Mouse (Mus musculus) embryonic facial prominence, embryonic 11.5 days (tissue): ENCODE results near the gene Tab2. TPM values are rescaled to one million over a fixed set of nuclear protein-coding genes. Genes with fewer than 3 reads are reported as not detected.

Source experiments
- ATAC-seq: fragments of 200-750 bp; cut with Nextera tagmentation; replicated peaks from 2 replicates; pipeline ENCODE4 v1.8.0; 2017; ENCODE audit warnings: low read depth; ENCODE audit not compliant: insufficient number of reproducible peaks, low FRiP score, low TSS enrichment
- DNase-seq: peaks from one replicate; pipeline ENCODE4 v3.0.0-alpha.2; 2015; ENCODE audit warnings: low spot score
- H3K27ac ChIP-seq: fragments of 300-500 bp; sonication (generic); replicated peaks from 2 replicates; pipeline ENCODE4 v1.5.1; 2014; ENCODE audit warnings: mild to moderate bottlenecking, low read depth, low read length, control low read depth
- H3K27me3 ChIP-seq: fragments of 300-500 bp; sonication (generic); 2 replicates; pipeline ENCODE4 v1.6.1; 2014; ENCODE audit warnings: mild to moderate bottlenecking, low read length, moderate library complexity, mixed read lengths; ENCODE audit not compliant: control insufficient read depth, insufficient read depth
- H3K36me3 ChIP-seq: fragments of 300-500 bp; sonication (generic); replicated peaks from 2 replicates; pipeline ENCODE4 v1.6.1; 2014; ENCODE audit warnings: low read depth, mild to moderate bottlenecking, low read length, moderate library complexity, mixed read lengths; ENCODE audit not compliant: control insufficient read depth, insufficient read depth
- H3K4me1 ChIP-seq: fragments of 300-500 bp; sonication (generic); 2 replicates; pipeline ENCODE4 v1.6.1; 2014; ENCODE audit warnings: low read length, mixed read lengths; ENCODE audit not compliant: control insufficient read depth, insufficient read depth
- H3K4me2 ChIP-seq: fragments of 300-500 bp; sonication (generic); 2 replicates; pipeline ENCODE4 v1.6.1; 2014; ENCODE audit warnings: low read depth, mild to moderate bottlenecking, control low read depth, low read length, moderate library complexity
- H3K4me3 ChIP-seq: fragments of 300-500 bp; sonication (generic); 2 replicates; pipeline ENCODE4 v1.5.1; 2014; ENCODE audit warnings: low read depth, low read length, control low read depth
- H3K9ac ChIP-seq: fragments of 300-500 bp; sonication (generic); replicated peaks from 2 replicates; pipeline ENCODE4 v1.6.1; 2014; ENCODE audit warnings: mild to moderate bottlenecking, control low read depth, low read length
- H3K9me3 ChIP-seq: fragments of 300-500 bp; sonication (generic); replicated peaks from 2 replicates; pipeline ENCODE4 v1.6.1; 2016; ENCODE audit warnings: mild to moderate bottlenecking, low read length, inconsistent platforms, mixed read lengths; ENCODE audit not compliant: control insufficient read depth
- WGBS: fragments of 180-500 bp; shearing (Covaris S2); extraction: QIAGEN DNeasy Blood & Tissue Kit; methylation state at CpG from one replicate; pipeline ENCODE4 v1.1.7; 2014; 5-methylcytosine and 5-hydroxymethylcytosine counted together
- polyA plus RNA-seq: library from polyadenylated mRNA; unstranded; fragments of >200 nt; fragmentation: Nextera tagmentation; extraction: Ambion mirVana; gene quantifications from 2 replicates; pipeline ENCODE4 v1.2.1, GENCODE M21; 2014

Tab2 gene
- polyA plus RNA-seq, 1 experiment from 2014 or later: 30.0 TPM

GRCm38 (mm10) chr10:7923433-7923832 is 32.6 kb downstream of the Tab2 start:
- 96% methylated on average over 1 of the region's 1 CpGs for WGBS
- no peak overlapping the region for H3K4me3 ChIP-seq
- ATAC-seq (no peak), DNase-seq (no peak)
- no peak overlapping the region for H3K27ac ChIP-seq
- H3K9me3 ChIP-seq: no peaks in the 10 kb centered on the region
- H3K9ac ChIP-seq: no peak overlapping the region
- H3K36me3 ChIP-seq: peaks cover 3% of the 10 kb centered on the region
- no peaks in the 10 kb centered on the region for H3K27me3 ChIP-seq
- H3K4me2 ChIP-seq: no peak overlapping the region
- H3K4me1 ChIP-seq: no peaks in the 10 kb centered on the region

DNA sequence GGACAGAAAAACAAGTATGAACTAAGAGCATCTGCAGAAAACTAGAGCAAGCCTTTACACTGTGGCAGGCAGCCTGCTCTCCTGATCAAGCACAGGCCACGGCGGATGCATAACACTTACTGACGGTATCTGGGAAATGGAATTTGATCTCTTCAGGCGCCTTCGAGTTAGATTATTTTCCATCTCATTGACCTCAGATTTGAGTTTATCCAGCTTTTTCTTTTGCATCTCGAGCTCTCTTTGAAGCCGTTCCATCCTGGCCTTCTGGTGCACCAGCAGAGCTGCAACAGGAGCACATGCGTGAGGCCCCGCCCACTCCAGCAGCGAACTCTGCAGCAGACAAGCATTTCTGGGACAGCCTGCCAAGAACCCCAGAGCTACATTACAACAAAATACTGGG is 44.8 kb downstream of the Tab2 start:
- peak; percentile 14 for DNase-seq
- Histone ChIP-seq H3K27me3 (no peaks in the 10 kb centered on the region), H3K27ac (no peak overlapping the region)

DNA sequence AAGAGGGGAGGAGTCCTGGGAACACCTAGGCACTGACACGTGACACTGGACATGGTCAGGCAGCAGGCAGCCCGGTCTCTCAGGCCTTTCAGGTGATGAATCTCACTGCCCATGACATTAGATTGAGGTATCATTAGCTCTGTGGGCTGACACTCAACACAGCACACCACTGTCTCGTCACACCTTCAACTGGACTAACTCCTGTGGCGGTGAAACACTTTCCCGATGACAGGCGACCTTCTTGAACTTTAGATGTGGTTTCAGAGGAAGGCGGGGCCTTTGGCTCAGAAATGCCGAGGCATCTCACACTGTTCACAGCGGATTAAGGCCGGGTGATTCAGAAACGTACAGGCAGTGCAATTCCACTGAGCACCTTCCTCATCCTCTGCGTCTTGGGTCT is 48.9 kb downstream of the Tab2 start:
- Histone ChIP-seq H3K27ac (no peak overlapping the region), H3K36me3 (no peaks in the 10 kb centered on the region; the same call in none of the 2 replicates), H3K27me3 (no peaks in the 10 kb centered on the region), H3K9ac (no peak overlapping the region), H3K4me3 (no peak overlapping the region), H3K9me3 (no peaks in the 10 kb centered on the region), H3K4me2 (no peak overlapping the region), H3K4me1 (no peaks in the 10 kb centered on the region)
- no peak for DNase-seq
- 85% methylated on average over 12 of the region's 12 CpGs for WGBS
- no peak for ATAC-seq

More for the DNA sequence above, 44.8 kb downstream of the Tab2 start:
- H3K4me1 ChIP-seq: no peaks in the 10 kb centered on the region
- 71% methylated on average over 10 of the region's 10 CpGs for WGBS
- H3K9ac ChIP-seq: no peak overlapping the region
- H3K4me3 ChIP-seq: no peak overlapping the region
- H3K9me3 ChIP-seq: no peaks in the 10 kb centered on the region
- no peak for ATAC-seq
- peaks cover 3% of the 10 kb centered on the region for H3K36me3 ChIP-seq
- H3K4me2 ChIP-seq: no peak overlapping the region

GRCm38 (mm10) chr10:7904157-7904556 is 51.9 kb downstream of the Tab2 start:
- DNase-seq (no peak), ATAC-seq (no peak)
- Histone ChIP-seq H3K27ac (no peak overlapping the region), H3K4me3 (no peak overlapping the region), H3K27me3 (no peaks in the 10 kb centered on the region), H3K36me3 (no peaks in the 10 kb centered on the region; the same call in none of the 2 replicates), H3K4me1 (no peaks in the 10 kb centered on the region), H3K9ac (no peak overlapping the region), H3K4me2 (no peak overlapping the region), H3K9me3 (no peaks in the 10 kb centered on the region)
- whole genome bisulfite sequencing: 90% methylated on average over 5 of the region's 5 CpGs

GRCm38 (mm10) chr10:7900719-7901627 is 55.1 kb downstream of the Tab2 start:
- ATAC-seq: no peak
- Histone ChIP-seq H3K27ac (no peak overlapping the region), H3K9me3 (no peaks in the 10 kb centered on the region), H3K36me3 (no peaks in the 10 kb centered on the region; the same call in 1 of the 2 replicates), H3K27me3 (no peaks in the 10 kb centered on the region), H3K4me1 (no peaks in the 10 kb centered on the region), H3K9ac (no peak overlapping the region), H3K4me2 (no peak overlapping the region), H3K4me3 (no peak overlapping the region)
- 87% methylated on average over 14 of the region's 14 CpGs for WGBS
- no peak for DNase-seq

- H3K36me3 ChIP-seq: no peaks in the 10 kb centered on the region
- no peak overlapping the region for H3K27ac ChIP-seq
- H3K27me3 ChIP-seq: no peaks in the 10 kb centered on the region
- H3K9ac ChIP-seq: no peak overlapping the region
- H3K4me2 ChIP-seq: no peak overlapping the region
- H3K4me3 ChIP-seq: no peak overlapping the region
- H3K9me3 ChIP-seq: no peaks in the 10 kb centered on the region
- WGBS: 90% methylated on average over 11 of the region's 11 CpGs
- no peak for ATAC-seq
- DNase-seq: no peak
- H3K4me1 ChIP-seq: no peaks in the 10 kb centered on the region
These were observed 67.7 kb downstream of the Tab2 start for GRCm38 (mm10) chr10:7888256-7888868.

- H3K27ac ChIP-seq: no peak overlapping the region
- H3K27me3 ChIP-seq: no peaks in the 10 kb centered on the region
- no peak overlapping the region for H3K9ac ChIP-seq
- no peaks in the 10 kb centered on the region for H3K9me3 ChIP-seq
- no peaks in the 10 kb centered on the region for H3K4me1 ChIP-seq
- ATAC-seq (0 out of 2 replicates have a peak, but pooled peaks have one; percentile 72), DNase-seq (peak; percentile 86)
- no peaks in the 10 kb centered on the region for H3K36me3 ChIP-seq
- H3K4me3 ChIP-seq: no peak overlapping the region
- 9% methylated on average over 5 of the region's 5 CpGs for WGBS
- no peak overlapping the region for H3K4me2 ChIP-seq
These were observed 72.5 kb downstream of the Tab2 start for GRCm38 (mm10) chr10:7883524-7883923.

GRCm38 (mm10) chr10:7881971-7882370 is 74.1 kb downstream of the Tab2 start:
- Histone ChIP-seq H3K27me3 (no peaks in the 10 kb centered on the region), H3K9me3 (no peaks in the 10 kb centered on the region), H3K4me3 (no peak overlapping the region), H3K27ac (no peak overlapping the region), H3K4me1 (no peaks in the 10 kb centered on the region), H3K9ac (no peak overlapping the region), H3K36me3 (no peaks in the 10 kb centered on the region), H3K4me2 (no peak overlapping the region)
- ATAC-seq (no peak), DNase-seq (no peak)
- 78% methylated on average over 3 of the region's 3 CpGs for WGBS
